Mouse (Mus musculus): Measurements from ENCODE around the gene Faap20.

Gene Faap20

DNA sequence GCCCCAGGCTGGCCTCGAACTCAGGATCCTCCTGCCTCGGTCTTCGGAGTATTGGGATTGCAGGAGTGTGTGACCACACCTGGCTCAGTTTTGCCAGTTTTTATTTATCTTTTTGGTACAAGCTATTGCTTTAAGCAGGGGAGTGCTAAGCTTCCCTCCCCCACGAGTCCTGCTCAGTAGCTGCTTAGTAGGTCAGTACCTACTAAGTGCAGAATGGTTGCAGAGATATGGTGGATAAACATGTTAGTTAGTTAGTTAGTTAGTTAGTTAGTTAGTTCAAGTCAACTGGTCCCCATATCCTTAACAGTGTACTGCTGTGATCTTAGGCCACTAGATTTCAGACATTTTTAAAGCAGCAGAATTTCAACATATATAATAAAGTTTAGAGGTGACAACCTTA, 36.5 kb downstream of the Faap20 start:
- no peak for DNase-seq (ENCODE audit: low spot score)

DNA sequence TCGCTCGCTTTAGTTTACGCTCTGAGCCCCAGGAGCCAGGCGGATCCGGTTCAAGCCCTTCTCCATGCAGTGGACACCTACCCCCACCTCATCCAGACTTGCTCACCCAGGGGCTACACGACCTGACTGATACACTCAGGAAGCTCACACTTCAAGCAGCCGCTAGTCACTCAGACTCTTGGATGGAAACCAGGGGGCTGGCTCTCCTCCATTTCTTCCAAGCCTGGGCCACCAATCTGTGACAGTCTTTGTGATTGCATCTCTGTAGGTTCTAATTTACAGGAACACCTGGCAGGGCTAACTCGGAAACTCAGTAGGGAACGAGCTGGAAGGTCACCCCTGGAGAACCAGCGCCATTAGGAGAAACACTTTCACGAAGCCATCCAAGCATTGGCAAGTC, 38.1 kb downstream of the Faap20 start:
- no peak for DNase-seq (ENCODE audit: low spot score)

DNA sequence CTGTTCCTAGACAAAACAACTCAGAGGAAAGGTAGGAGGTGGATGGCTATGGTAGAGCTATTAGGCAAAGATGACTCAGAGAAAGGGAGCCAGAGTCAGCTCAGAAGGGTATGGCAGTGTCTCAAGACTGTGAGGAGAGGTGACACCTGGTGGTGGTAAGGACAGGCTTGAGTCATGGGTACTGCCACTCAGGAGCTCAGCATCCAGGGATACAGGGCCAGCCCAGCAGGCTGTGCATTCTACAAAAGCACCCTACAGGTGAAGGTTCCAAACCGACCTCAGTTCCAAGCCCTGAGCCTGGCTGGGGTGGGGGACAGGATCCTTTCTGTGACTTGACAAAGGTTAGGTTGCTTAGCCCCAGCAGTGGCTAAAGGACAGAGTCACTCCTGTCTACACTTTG, 39.0 kb downstream of the Faap20 start:
- DNase-seq (ENCODE audit: low spot score), result no peak

GRCm38 (mm10) chr4:155290045-155290444, 40.4 kb downstream of the Faap20 start:
- DNase-seq (ENCODE audit: low spot score), result no peak

DNA sequence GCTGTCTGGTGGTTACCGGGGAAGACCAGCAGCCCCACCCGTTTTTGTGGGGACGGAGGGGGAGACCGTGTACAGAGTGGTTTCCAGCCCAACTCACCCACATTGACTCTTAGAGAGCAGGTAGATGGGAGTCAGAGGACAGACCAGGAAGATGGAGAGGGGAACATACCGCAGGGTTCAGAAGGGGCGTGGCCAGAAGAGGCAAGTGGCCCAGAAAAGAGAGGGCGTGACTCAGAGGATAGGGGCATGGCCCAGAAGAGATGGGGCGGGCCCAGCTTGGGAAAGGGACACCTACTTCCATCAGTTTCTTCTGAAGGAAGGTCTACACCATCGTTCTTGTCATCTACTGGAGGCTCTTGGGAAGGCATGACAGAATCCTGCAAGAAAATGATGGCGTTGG, 43.3 kb downstream of the Faap20 start:
- DNase-seq (ENCODE audit: low spot score), result no peak

DNA sequence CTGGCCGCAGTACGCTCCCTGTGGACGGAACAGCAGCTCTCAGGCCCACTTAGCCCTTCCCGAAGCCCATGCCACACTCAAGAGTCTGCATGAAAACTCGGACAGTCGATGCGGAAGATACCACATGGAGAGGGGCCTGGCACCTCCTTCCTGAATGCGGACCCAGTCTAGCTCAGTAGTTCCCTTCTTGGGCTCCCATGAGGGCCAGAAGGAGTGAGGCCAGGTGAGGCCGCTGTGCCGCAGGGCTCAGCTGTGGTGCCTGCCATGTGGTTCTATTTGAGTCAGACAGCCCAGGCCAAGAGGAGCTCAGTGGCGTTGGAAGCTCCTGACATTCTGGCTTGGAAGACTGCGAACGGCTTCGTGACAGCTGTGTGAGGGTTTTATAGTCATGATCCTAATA, 44.8 kb downstream of the Faap20 start:
- DNase-seq (ENCODE audit: low spot score), result no peak

DNA sequence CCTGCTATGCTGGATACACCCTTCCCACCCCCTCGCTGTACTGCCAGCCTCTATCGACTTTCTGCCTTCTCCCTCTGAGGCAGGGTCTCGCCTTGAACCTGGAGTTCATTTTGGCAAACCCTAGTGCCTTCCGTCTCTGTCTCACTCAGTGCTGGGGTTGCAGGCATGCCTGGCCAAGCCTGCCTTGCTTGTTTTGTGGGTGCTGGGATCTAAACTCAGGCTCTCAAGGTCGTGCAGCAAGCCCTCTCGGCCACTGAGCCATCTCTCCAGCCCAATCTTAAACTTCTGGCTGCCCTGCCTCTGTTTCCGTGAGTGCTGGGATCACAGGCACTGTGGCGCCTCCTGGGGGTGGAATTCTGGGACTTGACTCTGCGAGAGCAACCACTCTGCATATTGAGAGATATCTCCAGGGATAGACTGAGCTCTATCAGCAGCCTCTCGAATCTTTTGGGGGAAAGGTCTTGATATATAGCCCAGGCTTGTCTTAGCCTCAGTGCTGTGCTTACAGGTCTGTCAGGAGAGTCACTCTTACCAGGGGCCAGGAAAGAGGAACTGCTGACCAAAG, 45.5 kb downstream of the Faap20 start:
- DNase-seq (ENCODE audit: low spot score), result no peak

GRCm38 (mm10) chr4:155295996-155296395, 46.4 kb downstream of the Faap20 start:
- DNase-seq (ENCODE audit: low spot score), result no peak

- DNase-seq (ENCODE audit: low spot score), result no peak
These were observed 47.5 kb downstream of the Faap20 start for GRCm38 (mm10) chr4:155297057-155297456.

- DNase-seq (ENCODE audit: low spot score), result no peak
These were observed 49.2 kb downstream of the Faap20 start for GRCm38 (mm10) chr4:155298826-155299225.

DNA sequence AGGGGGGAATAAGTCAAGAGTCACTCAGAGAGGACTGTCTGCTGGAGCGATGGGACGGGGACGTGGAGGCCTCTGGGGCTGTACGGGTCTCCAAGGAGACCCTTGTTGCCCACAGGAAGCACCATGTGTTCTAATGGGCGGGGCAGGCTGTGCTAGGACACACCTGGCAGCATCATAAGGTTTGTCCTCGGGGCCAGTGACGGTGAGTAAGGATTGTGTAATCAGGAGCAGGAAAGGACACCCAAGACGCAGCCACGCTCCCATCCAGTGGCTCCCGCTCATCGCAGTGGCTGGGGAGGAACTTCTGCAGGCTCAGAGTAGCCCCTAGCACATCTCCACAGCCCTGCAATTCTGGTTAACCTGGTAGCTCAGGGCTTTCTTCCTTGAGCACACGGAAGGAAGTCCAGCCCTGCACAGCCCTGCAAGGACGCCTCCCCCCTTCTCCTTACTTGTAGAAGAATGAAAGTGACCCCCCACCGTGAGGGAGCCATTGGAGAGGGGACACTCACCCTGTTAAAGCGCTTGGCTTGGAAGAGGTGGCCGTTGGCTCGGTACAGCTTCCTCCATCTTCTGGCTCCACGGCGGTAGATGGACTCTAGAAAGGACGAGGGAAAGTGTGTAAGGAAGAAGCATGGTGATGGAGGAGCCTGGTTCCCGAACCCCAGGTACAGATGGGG, 51.0 kb downstream of the Faap20 start:
- no peak for DNase-seq (ENCODE audit: low spot score)

DNA sequence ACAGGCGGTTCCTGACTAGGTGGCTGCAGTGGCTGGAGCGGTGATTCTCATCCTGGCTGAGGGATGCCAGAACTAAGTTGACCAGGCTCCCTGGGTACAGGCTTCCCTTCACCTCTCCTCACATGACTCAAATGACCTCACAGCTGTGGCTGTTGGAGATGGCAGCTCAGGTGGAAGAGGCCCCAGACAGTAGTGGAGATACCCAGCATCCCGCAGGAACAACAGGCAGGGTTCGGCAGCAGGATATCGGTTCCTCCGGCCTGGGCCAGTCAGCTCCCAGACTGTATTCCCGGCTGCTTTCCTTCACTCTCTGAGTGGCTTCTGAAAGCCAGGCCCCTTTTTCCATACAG, 51.5 kb downstream of the Faap20 start:
- no peak for DNase-seq (ENCODE audit: low spot score)

GRCm38 (mm10) chr4:155301965-155302364, 52.4 kb downstream of the Faap20 start:
- no peak for DNase-seq (ENCODE audit: low spot score)

- DNase-seq (ENCODE audit: low spot score), result no peak
These were observed 55.0 kb downstream of the Faap20 start for GRCm38 (mm10) chr4:155304508-155305096.

DNA sequence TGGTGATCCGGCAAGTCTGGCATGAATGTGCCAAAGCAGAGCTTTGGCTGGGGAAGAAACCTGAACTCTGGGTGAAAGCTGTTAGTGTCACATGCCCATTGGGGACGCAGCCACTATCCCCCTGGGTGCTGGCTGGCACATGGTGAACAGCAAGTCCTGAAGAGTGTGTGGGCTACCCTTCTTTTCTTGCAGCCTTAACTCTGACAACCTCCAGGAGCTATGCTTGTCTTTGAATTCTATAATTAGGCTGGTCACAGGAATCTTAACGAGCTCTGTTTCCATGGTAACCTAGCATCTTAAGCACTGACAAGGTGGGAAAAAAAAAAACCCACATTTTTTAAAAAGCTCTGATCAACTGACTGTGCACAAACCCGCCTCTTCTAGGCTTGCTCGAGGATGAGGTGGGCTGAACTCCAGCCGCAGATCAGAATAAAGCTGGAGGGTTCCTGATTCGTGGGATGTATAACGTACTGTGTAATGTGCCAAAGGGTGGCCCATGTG, 56.0 kb downstream of the Faap20 start:
- DNase-seq (ENCODE audit: low spot score), result no peak
